Mouse (Mus musculus) granulocyte monocyte progenitor cell, adult 5-6 weeks (primary cell): ENCODE results near the gene Gp9. TPM values are rescaled to one million over a fixed set of nuclear protein-coding genes. Genes with fewer than 3 reads are reported as not detected.

Experiments
- ATAC-seq: replicated peaks from 2 replicates; pipeline ENCODE4 v1.8.0; 2016; ENCODE audit warnings: mild to moderate bottlenecking, moderate TSS enrichment, inconsistent platforms; ENCODE audit not compliant: poor library complexity, severe bottlenecking
- total RNA-seq, 2 experiments: library from RNA; stranded (forward) in 1 of 2; stranded (reverse) in 1 of 2; fragments of 200-712, 200-1000 nt in 1 of 2; fragments of >200 nt in 1 of 2; fragmentation: Nextera tagmentation in 1 of 2; gene quantifications; 2 replicates each; pipeline ENCODE4 v1.2.3; 2014 to 2017

The Gp9 gene
- total RNA-seq, 2 experiments from 2014 or later = not detected

DNA sequence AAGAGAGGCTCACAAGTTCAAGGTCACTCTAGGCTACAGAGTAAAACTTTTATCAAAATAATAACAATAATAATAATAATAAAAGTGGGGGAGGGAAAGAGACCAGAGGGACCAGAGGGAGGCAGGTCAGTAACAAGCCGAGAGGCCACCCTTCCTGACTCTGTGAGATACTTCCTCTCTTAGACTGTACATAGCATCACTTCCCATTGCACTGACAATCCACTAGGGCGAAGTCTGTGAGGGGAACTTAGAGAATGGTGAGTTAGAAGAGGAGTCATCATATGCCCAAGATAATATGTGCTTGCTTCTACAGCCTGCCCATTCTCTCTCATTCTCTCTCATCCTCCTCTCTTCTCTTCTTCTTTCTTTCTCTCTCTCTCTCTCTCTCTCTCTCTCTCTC, 28.2 kb downstream of the Gp9 start:
- ATAC-seq = peak; percentile 63

DNA sequence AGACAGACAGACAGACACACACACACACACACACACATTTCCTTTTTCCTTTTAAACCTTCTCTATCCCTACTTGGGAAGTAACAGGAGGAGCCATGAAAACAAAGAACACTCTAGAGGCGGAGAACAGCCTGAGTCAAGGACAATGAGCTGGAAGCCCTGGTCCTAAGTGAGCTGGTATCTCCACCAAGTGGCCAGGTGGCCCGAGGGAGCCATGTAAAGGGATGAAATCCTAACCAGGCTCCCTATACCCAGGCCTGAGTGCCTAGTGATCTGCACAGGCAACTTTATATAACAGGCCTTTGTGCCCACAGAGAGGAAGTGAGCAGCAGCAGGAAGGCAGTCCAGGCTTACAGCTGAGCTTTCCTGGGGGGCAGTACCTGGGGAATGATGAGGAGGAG, 29.0 kb downstream of the Gp9 start:
- no peak for ATAC-seq

DNA sequence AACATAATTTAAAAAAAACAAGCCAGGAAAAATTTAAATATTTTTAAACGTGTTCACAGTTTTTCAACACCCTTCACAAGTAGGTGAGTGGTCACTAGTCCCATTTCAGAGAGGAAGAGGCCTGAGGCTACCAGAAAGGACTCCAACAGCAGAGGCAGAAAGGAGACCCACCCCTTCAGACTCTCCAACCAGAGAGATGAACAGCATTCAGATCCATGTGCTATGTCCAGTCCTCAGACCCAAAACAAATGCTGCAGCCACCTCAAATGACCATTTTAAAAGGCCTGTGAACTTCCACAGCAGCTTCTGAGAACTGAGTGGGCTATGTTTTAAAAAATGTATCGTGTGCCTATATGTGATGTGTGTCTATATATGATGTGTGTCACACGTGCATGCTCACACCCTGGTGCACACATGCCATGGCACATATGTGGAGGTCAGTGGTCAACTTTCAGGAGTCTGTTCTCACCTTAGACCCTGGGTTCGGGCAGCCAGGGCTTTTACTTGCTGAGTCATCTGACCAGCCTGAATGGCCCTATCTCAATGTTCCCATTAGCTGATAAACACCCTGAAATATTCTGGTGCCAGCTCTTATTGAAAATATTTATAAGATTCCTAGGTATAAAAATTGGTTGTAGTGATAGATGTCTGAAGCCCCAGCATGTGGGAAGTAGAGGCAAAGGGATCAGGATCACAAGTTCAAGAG, 30.0 kb downstream of the Gp9 start:
- no peak for ATAC-seq

DNA sequence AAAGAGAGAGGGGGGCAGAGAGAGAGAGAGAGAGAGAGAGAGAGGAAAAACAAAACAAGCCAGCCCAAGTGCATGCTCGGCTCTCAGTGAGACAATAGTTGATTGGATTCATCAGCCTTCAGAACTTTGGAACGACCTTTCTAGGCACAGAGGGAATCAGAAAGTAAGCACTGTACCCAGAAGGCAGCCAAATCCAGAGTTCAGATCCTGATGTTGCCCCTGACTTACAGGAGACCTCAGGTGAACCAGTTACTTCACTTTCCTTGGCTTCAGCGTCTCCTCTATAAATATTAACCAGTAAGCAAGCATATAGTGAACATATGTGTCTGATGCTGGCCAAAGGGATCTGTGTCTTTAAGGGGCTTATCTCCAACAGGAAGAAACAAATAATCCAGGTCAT, 30.6 kb downstream of the Gp9 start:
- ATAC-seq = no peak

DNA sequence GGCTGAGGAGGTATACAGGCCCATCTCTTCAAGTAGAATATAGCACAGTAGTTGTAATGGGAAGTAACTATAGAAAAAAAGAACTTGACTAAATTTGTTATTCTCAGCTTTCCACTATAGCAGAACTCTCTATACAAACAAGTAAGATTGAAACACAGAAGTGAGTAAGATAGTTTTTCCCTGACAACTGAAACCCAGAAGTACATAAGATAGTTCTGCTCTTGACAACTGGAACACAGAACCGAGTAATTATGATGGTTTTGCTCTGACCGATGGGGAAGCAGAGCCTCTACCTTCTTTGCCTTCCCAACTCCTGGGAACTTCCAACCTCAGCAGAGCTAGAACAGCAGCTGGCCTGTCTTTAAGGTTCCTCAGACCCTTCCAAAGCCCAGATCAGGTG, 31.3 kb downstream of the Gp9 start:
- 0 out of 2 replicates have a peak, but pooled peaks have one; percentile 4 for ATAC-seq

DNA sequence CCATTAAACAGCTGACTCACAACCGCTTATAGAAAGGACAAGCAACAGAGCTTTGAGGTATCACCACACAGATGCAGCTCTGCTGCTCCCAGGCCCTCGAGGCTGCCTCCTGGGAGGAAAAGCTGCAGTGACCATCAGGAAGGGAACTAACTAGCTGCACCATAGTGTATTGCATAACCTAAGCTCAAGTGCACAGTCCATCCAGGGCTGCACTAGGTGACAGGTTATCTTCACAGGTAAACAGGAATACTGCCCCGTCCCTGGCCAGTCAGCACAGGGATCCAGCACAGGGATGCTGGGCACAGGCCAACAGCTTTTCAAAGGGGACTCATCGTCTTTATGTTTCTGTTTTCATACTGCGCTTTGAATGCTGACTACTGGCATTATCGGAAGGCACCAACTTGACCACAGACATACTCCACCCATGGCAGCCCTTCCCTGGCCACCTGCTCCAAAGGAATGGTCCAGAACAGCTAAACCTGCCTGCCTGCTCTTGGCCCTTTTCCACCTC, 31.8 kb downstream of the Gp9 start:
- no peak for ATAC-seq

DNA sequence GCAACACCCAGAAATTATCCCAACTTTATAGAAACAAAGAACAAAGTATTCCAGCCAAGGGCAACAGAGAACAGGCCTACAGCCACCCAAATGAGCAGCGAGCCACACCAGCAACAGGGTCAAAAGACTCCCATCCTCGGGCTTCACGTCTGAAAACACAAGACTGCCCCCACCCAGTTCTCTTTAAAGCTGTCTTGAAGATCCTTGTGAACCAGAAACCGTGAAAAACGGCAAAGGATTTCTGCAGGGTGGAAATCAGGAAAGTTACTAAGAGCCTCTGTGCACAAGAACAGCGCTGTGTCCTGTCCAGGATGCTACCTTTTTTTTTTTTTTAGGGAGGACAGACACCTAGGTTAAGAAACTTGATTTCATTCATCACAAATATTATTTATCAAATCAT, 32.4 kb downstream of the Gp9 start:
- no peak for ATAC-seq

DNA sequence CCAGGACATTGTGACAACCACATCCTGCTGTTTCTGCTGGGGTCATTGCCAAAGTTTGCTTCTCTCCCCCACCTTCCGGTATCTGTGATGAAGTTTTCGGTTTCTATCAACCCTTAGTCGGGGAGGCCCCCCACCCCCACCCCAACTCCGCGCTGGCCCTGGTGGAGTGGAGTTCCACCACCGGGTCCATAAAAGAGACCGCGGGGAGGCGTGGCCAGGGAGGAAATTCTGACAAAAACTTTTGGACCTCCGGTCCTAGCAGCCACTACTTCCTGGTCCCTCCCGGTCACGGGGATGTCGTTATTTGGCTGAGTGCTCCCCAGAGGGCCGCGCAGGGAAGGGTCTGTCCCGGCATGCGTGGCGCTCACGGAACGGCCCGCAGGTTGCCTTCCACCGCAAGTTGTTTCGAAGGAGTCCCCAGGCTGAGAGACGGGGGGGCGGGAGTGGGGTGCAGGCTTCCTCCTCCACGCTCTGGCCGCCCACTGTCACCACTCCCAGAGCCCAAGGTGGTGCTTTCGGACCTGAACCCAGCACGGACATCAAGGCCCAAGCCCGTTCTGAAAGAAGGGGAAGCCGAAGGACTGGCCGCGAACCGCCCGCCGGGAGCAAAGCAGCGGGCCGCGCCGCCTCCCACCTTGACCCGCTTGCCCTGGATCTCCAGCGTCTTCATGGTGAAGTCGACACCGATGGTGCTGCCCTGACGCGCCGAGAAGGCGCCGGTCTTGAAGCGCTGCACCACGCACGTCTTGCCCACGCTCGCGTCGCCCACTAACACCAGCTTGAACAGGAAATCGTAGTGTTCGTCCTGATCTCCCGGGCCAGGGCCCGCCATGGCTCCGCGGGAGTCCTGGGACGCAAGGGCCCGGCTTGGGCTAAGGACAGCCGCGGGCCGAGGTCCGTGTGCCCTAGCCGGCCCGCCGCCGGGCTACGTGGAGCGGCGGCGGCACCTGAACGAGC, 33.1 kb downstream of the Gp9 start:
- peak; percentile 38 for ATAC-seq

DNA sequence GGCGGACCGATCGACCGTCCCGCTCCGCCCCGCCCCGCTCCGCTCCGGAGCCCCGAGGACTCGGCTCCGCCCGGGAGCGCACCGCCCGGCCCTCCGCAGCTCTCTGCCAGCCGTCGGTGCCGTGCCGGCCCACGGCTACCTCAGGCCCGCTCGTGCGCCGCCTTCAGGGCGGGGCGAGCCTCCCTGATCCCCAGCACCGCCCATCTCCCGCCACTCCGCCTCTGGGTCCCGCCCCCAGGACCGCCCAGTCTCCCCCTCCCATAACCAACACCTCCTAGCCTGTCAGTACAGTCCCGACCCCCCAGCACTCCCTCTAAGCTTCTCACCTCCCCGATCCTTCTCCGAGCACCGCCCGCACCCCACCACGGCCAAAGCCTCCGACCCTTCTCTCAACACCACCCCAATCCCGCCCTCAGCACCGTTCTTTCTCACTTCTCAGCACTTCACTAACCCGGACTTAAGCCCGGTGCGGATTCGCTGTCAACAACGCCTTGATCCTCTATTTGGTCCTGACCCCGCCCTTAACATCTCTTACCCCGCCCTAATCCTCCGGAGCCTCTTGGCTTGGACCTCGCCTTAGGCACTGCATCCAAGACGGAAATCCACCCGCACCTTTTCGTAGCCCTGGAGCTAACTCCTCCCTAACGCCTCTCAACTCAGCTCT, 33.9 kb downstream of the Gp9 start, which contains the start of gene Rab43:
Gene Rab43, minus strand, starts transcription at position 490 of the 664 bp plus-strand sequence.
- peak; percentile 64 for ATAC-seq

DNA sequence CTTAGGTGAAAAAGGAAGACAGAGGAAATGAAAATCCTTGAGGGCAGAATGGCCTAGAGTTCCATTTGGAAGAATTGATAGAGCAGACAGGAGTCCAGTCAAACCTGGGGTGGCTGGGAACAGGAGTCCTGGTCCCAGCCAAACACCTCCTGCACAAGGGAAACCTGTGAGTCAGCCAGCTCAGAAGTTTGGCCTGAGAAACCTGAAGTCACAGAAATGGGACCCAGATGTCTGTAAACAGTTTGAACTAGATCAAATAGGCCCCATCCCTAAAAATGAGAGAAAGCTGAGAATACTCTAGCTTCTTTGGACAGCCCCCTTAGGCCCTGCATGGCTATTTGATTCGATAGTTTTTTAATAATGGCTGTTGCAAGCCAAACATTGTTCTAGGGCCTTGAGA, 34.8 kb downstream of the Gp9 start:
- ATAC-seq = no peak

DNA sequence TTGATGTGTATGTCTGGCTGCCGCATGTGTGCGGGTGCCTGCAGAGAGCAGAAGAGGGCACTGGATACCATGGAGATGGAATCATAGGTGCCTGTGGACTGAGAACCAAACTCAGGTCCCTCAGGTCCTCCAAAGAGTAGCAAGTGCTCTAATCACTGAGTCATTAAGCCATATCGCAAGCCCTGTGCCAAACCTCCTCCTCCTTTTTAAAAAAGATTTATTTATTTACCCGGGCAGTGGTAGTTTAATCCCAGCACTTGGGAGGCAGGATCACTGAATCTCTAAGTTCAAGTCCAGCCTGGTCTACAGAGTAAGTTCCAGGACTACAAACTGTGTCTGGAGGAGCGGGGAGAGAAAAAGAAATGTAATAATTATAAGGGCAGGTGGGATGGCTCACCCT, 36.6 kb downstream of the Gp9 start:
- no peak for ATAC-seq

DNA sequence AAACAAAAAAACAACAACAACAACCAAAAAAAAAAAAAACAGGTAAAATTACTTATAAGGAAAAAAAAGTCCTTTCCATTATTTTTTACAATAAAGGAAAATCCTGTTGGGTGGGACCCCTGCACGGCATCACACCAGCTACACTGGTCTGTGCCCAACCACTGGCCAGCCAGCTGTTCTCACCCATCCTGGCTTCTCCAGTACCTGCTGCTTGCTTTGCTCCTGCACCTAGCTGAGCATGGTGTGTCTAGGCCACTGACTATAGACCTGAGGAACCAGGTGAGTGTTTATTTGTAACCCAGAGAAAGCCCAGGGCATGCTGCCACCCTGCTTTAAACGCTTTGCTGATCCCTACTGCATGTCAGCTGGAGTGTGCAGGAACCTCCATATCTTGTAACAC, 42.5 kb downstream of the Gp9 start:
- ATAC-seq = no peak

Other genes with a start within 250 kb of the Gp9 start
- gene Arhgap25, start 244.8 kb upstream of the Gp9 start, total RNA-seq (2014; fragmentation: Nextera tagmentation) = 14.3 and 15.7 TPM in 2 replicates
- gene Arhgap25, start 244.8 kb upstream of the Gp9 start, total RNA-seq (2017) = 17.4 and 23.2 TPM in 2 replicates
- 0.15 and 1.6 TPM in 2 replicates for gene Prokr1, start 187.3 kb upstream of the Gp9 start, total RNA-seq (2014; fragmentation: Nextera tagmentation)
- gene Prokr1, start 187.3 kb upstream of the Gp9 start, total RNA-seq (2017) = 0.21 TPM in 1 of 2 replicates, not detected in the other
- 6.6 and 10.6 TPM in 2 replicates for gene Aplf, start 105.9 kb upstream of the Gp9 start, total RNA-seq (2014; fragmentation: Nextera tagmentation)
- 22.8 and 25.9 TPM in 2 replicates for gene Aplf, start 105.9 kb upstream of the Gp9 start, total RNA-seq (2017)
- gene Efcc1, start 47.2 kb upstream of the Gp9 start, total RNA-seq (2014; fragmentation: Nextera tagmentation) = 0.11 and 1.3 TPM in 2 replicates
- 1.5 and 4.8 TPM in 2 replicates for gene Efcc1, start 47.2 kb upstream of the Gp9 start, total RNA-seq (2017)
- gene Rab43, start 34.1 kb downstream of the Gp9 start, total RNA-seq (2014; fragmentation: Nextera tagmentation) = 18.8 and 36.7 TPM in 2 replicates
- 4.2 and 6.4 TPM in 2 replicates for gene Rab43, start 34.1 kb downstream of the Gp9 start, total RNA-seq (2017)
- gene Gm45140, start 57.7 kb downstream of the Gp9 start, total RNA-seq (2014; fragmentation: Nextera tagmentation) = 2.2 and 5.6 TPM in 2 replicates
- gene Gm45140, start 57.7 kb downstream of the Gp9 start, total RNA-seq (2017) = 11.6 and 14.3 TPM in 2 replicates
- 58.9 and 61.0 TPM in 2 replicates for gene Isy1, start 60.7 kb downstream of the Gp9 start, total RNA-seq (2014; fragmentation: Nextera tagmentation)
- gene Isy1, start 60.7 kb downstream of the Gp9 start, total RNA-seq (2017) = 108 and 127 TPM in 2 replicates
- gene Cnbp, start 73.0 kb downstream of the Gp9 start, total RNA-seq (2014; fragmentation: Nextera tagmentation) = 481 and 528 TPM in 2 replicates
- 1,031 and 1,136 TPM in 2 replicates for gene Cnbp, start 73.0 kb downstream of the Gp9 start, total RNA-seq (2017)
- gene Copg1, start 109.7 kb downstream of the Gp9 start, total RNA-seq (2014; fragmentation: Nextera tagmentation) = 70.5 and 86.1 TPM in 2 replicates
- 73.9 and 78.5 TPM in 2 replicates for gene Copg1, start 109.7 kb downstream of the Gp9 start, total RNA-seq (2017)
- 21.8 and 30.2 TPM in 2 replicates for gene Hmces, start 135.9 kb downstream of the Gp9 start, total RNA-seq (2014; fragmentation: Nextera tagmentation)
- 23.2 and 27.3 TPM in 2 replicates for gene Hmces, start 135.9 kb downstream of the Gp9 start, total RNA-seq (2017)
- 1.4 and 4.9 TPM in 2 replicates for gene H1fx, start 203.6 kb downstream of the Gp9 start, total RNA-seq (2014; fragmentation: Nextera tagmentation)
- gene H1fx, start 203.6 kb downstream of the Gp9 start, total RNA-seq (2017) = 0.78 and 2.7 TPM in 2 replicates